25 mouse cellular contexts compared by ENCODE assay signal in the genomic region with DNA sequence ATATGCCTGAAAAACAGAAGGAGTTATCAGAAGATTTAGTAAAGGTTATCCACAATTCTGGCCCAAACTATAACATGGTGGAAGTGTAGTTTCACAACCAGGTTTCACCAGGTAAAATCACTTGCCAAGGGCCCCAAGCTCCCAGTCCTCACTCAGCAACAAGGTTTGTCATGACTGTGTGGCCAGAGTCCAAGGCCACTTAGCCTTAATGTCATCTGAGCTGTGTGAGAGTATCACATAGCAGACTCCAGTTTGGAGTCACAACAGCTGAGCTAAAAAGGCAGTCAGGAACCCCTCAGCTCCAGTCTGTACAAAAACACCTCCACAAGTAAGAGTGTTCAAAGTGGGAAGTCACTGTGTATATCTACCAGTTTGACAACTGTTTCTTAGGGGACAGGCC.
DNase-seq lines count a peak whose midpoint lies in the region; ATAC-seq and TF ChIP-seq lines count a peak whose summit lies in the region.
"Had no signal": no experiment of that assay in that cellular context is flagged by ENCODE, and none has a peak within 500 bp of the region (broad histone marks: within the 10 kb centered on the region; RNA-seq: fewer than 3 reads in every experiment).

No protein-coding gene starts in this region.

- H3K9ac ChIP-seq in embryonic facial prominence, embryonic 14.5 days (ENCODE audit: low read depth, low read length) = no peak overlapping the region
- H3K9ac ChIP-seq in heart, adult 2 months (ENCODE audit: low read depth, low read length) = no peak overlapping the region
- H3K9ac ChIP-seq: forebrain, embryonic 13.5 days; hindbrain, embryonic 14.5 days; liver, embryonic 14.5 days; neural tube, embryonic 13.5 days had no signal

- no peaks in the 10 kb centered on the region for H3K4me1 ChIP-seq in embryonic facial prominence, embryonic 14.5 days (ENCODE audit: control insufficient read depth, insufficient read depth, low read length)
- no peaks in the 10 kb centered on the region for H3K4me1 ChIP-seq in embryonic facial prominence, embryonic 10.5 days
- no peaks in the 10 kb centered on the region for H3K4me1 ChIP-seq in heart, adult 2 months (ENCODE audit: control insufficient read depth, insufficient read depth, low read length)
- H3K4me1 ChIP-seq in heart, embryonic 10.5 days = no peaks in the 10 kb centered on the region
- H3K4me1 ChIP-seq: forebrain, embryonic 13.5 days; midbrain, embryonic 10.5 days; neural tube, embryonic 13.5 days had no signal

- TF ChIP-seq CTCF in heart, adult 2 months (IDR thresholded peaks at IDR 0.05) = no peak

- no peak overlapping the region for H3K27ac ChIP-seq in embryonic facial prominence, embryonic 14.5 days (replicated peaks; ENCODE audit: low read depth, low read length)
- no peak overlapping the region for H3K27ac ChIP-seq in embryonic facial prominence, embryonic 10.5 days (replicated peaks)
- H3K27ac ChIP-seq in heart, adult 2 months = no peak overlapping the region
- H3K27ac ChIP-seq in heart, embryonic 10.5 days = no peak overlapping the region
- H3K27ac ChIP-seq: forebrain, embryonic 13.5 days; hindbrain, embryonic 14.5 days; liver, embryonic 14.5 days; midbrain, embryonic 10.5 days; neural tube, embryonic 13.5 days had no signal

- H3K9me3 ChIP-seq in embryonic facial prominence, embryonic 14.5 days (ENCODE audit: control insufficient read depth, low read length) = no peaks in the 10 kb centered on the region
- no peaks in the 10 kb centered on the region for H3K9me3 ChIP-seq in embryonic facial prominence, embryonic 10.5 days
- H3K9me3 ChIP-seq in heart, embryonic 10.5 days = no peaks in the 10 kb centered on the region
- H3K9me3 ChIP-seq: forebrain, embryonic 13.5 days; midbrain, embryonic 10.5 days; neural tube, embryonic 13.5 days had no signal

- H3K36me3 ChIP-seq in embryonic facial prominence, embryonic 14.5 days (ENCODE audit: control insufficient read depth, insufficient read depth, low read length) = no peaks in the 10 kb centered on the region
- no peaks in the 10 kb centered on the region for H3K36me3 ChIP-seq in embryonic facial prominence, embryonic 10.5 days (replicated peaks)
- H3K36me3 ChIP-seq in heart, adult 2 months (ENCODE audit: control insufficient read depth, insufficient read depth, low read length) = no peaks in the 10 kb centered on the region
- no peaks in the 10 kb centered on the region for H3K36me3 ChIP-seq in heart, embryonic 10.5 days
- H3K36me3 ChIP-seq: midbrain, embryonic 10.5 days; neural tube, embryonic 13.5 days had no signal

- H3K4me2 ChIP-seq in embryonic facial prominence, embryonic 14.5 days (ENCODE audit: low read depth, low read length) = no peak overlapping the region
- H3K4me2 ChIP-seq: forebrain, embryonic 13.5 days; hindbrain, embryonic 14.5 days; neural tube, embryonic 13.5 days had no signal

- H3K4me3 ChIP-seq in embryonic facial prominence, embryonic 14.5 days (ENCODE audit: low read depth, low read length) = no peak overlapping the region
- no peak overlapping the region for H3K4me3 ChIP-seq in embryonic facial prominence, embryonic 10.5 days
- no peak overlapping the region for H3K4me3 ChIP-seq in heart, adult 2 months
- H3K4me3 ChIP-seq in heart, embryonic 10.5 days = no peak overlapping the region
- H3K4me3 ChIP-seq: forebrain, embryonic 13.5 days; midbrain, embryonic 10.5 days; neural tube, embryonic 13.5 days had no signal

- intact Hi-C loops in heart, adult 2 months (cut with DNase I) = no loop called here
- intact Hi-C loops in heart, postnatal 36 days (cut with DNase I) = no loop called here
- intact Hi-C loops in left cerebral cortex, postnatal 14 days (cut with DNase I) = no loop called here

- 0 out of 2 replicates have a peak, but pooled peaks have one; percentile 26 for ATAC-seq in embryonic facial prominence, embryonic 14.5 days (ENCODE audit: low read depth)
- ATAC-seq: forebrain, embryonic 13.5 days; inflammation-experienced regulatory T-cells, adult 6 months; Patski had no signal

- peak; percentile 6 for DNase-seq in embryonic facial prominence, embryonic 14.5 days (ENCODE audit: low spot score)
- DNase-seq in embryonic facial prominence, embryonic 10.5 days (ENCODE audit: low spot score) = no peak
- DNase-seq in heart, adult 2 months = peak; percentile 23 to 27
- DNase-seq in heart, embryonic 10.5 days (ENCODE audit: low spot score) = no peak
- peak; percentile 14 to 32 for DNase-seq in heart, adult 9 months (ENCODE audit: low spot score in 2 of 2)
- peak; percentile 16 to 26 for DNase-seq in heart, postnatal 36 days
- DNase-seq in retina, postnatal 1 day = no peak
- DNase-seq in left cerebral cortex, postnatal 14 days (ENCODE audit: low spot score in 2 of 2) = no peak
- DNase-seq: cerebellum, adult 2 months; cerebellum, postnatal 14 days; kidney, adult 11 months; kidney, postnatal 14 days; layer of hippocampus, adult 9-11 months; liver; lung, adult 2 months; lung, postnatal 14 days; thymus, adult 2 months; thymus, postnatal 36 days had no signal

- no peaks in the 10 kb centered on the region for H3K27me3 ChIP-seq in embryonic facial prominence, embryonic 14.5 days (replicated peaks; ENCODE audit: control insufficient read depth, insufficient read depth, low read length)
- H3K27me3 ChIP-seq in embryonic facial prominence, embryonic 10.5 days (replicated peaks; ENCODE audit: low read depth, poor library complexity, severe bottlenecking) = no peaks in the 10 kb centered on the region
- no peaks in the 10 kb centered on the region for H3K27me3 ChIP-seq in heart, adult 2 months (ENCODE audit: control insufficient read depth, insufficient read depth, low read length)
- H3K27me3 ChIP-seq in heart, embryonic 10.5 days (ENCODE audit: insufficient read depth, poor library complexity, severe bottlenecking) = no peaks in the 10 kb centered on the region
- H3K27me3 ChIP-seq: forebrain, embryonic 13.5 days; neural tube, embryonic 13.5 days; Patski had no signal

- H3K79me2 ChIP-seq in heart, adult 2 months (replicated peaks; ENCODE audit: control insufficient read depth, insufficient read depth, low read length) = no peaks in the 10 kb centered on the region

- TF ChIP-seq POLR2A in heart, adult 2 months (IDR thresholded peaks at IDR 0.05; ENCODE audit: insufficient read depth, low read depth, low read length) = no peak

- no peak for TF ChIP-seq EP300 in heart, adult 2 months (IDR thresholded peaks at IDR 0.05; ENCODE audit: insufficient read depth, low read depth, low read length)

Comparison
In these comparisons a context has a peak if more than half of its experiments do, and no peak if none do; other contexts are left out.
1. DNase-seq: peak in embryonic facial prominence, embryonic 14.5 days (single experiment), heart, adult 2 months (2 of 2), heart, adult 9 months (2 of 2) and heart, postnatal 36 days (2 of 2); none in embryonic facial prominence, embryonic 10.5 days (single experiment), heart, embryonic 10.5 days (single experiment), retina, postnatal 1 day (single experiment) and left cerebral cortex, postnatal 14 days (0 of 2).